ENCODE assay signal across 7 mouse cellular contexts in the genomic region with DNA sequence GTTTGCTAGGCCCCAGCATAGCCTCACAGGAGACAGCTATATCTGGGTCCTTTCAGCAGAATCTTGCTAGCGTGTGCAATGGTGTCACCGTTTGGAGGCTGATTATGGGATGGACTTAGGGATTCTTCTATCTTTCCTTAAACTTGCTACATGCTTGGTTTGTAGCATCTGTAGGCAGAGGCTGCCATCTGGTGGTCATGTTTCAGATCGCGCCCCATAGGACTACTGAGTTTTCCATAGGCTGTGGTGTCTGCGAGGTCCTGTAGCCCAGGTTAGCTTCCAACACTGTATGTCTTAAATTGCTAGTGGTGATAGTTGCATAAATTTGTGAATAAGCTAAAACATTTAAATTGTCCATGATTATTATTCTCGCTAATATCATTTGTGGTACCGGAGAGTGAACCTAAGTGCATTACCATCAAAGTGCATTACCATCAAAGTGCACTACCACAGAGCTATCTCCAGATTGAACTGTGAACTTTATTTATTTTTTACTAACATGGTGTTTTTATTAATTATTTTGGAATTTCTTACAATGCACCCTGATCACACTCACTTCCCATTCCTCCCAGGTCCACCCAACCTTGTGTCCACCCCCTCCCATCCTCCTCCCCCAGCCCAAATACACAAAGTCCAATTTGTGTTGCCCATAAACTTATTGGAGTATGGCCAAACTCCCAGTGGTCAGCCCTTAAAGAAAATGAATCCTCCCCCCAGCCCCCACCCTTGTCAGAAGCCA. TPM values are rescaled to one million over a fixed set of nuclear protein-coding genes. Genes with fewer than 3 reads are reported as not detected.
A peak's percentile ranks its signal among the peaks of the same experiment; 100 is the strongest.
DNase-seq lines count a peak whose midpoint lies in the region; ATAC-seq and TF ChIP-seq lines count a peak whose summit lies in the region.

No protein-coding gene starts in this region.

- intact Hi-C loops in left cerebral cortex, adult 2 months (cut with DNase I) = loop anchor here (5.0 to 10.0 kb wide), 3 partner anchors 73 to 310 kb away; no protein-coding TSS in a partner anchor

- H3K4me3 ChIP-seq in left cerebral cortex, adult 2 months = no peak overlapping the region

- H3K27ac ChIP-seq in left cerebral cortex, adult 2 months = no peak overlapping the region

- peak; percentile 86 to 88 for DNase-seq in cerebellum, postnatal 25 days
- peak; percentile 85 to 92 for DNase-seq in frontal cortex, postnatal 36 days (ENCODE audit: low spot score in 2 of 2)
- peak; percentile 80 for DNase-seq in induced T-regulatory cell, adult 2 months (ENCODE audit: low read depth)
- DNase-seq in left cerebral cortex, adult 2 months (ENCODE audit: extremely low spot score in 1 of 2, low spot score in 2 of 2) = peak; percentile 79 to 86
- peak; percentile 80 for DNase-seq in mesoderm, embryonic 11.5 days (ENCODE audit: low read depth, low spot score)
- DNase-seq in right cerebral cortex, postnatal 36 days (ENCODE audit: low spot score in 2 of 2) = peak; percentile 76 to 77

- ATAC-seq in activated CD4-positive, CD25-positive, alpha-beta regulatory T cell, adult 4 months = peak; percentile 76

- peak; percentile 83 for TF ChIP-seq CTCF in left cerebral cortex, adult 2 months (IDR thresholded peaks at IDR 0.05)

RNA-seq across cellular contexts. Expression of a gene that starts 26.7 kb away (rescaled TPM):
- 100 to 1,000 TPM in 1 of 2 experiments, 10 to 100 TPM in 1; 66.6 to 136 TPM for polyA plus RNA-seq in activated CD4-positive, CD25-positive, alpha-beta regulatory T cell, adult 4 months (2017; shearing (Covaris generic))
- 100 to 1,000 TPM; 214 to 225 TPM for total RNA-seq in left cerebral cortex, adult 2 months (2021)
